Mouse (Mus musculus) CH12.LX (cell line): Measurements from ENCODE around the gene Scarb1. TPM values are rescaled to one million over a fixed set of nuclear protein-coding genes. Genes with fewer than 3 reads are reported as not detected.

Experiments used
- DNase-seq: peaks from one replicate; pipeline ENCODE4 v3.0.0-alpha.2; 2013; ENCODE audit errors: extremely low read depth
- H3K27ac ChIP-seq: 2 replicates; pipeline ENCODE4 v1.5.1; 2012; ENCODE audit warnings: low read depth, mild to moderate bottlenecking, control low read depth, moderate library complexity; ENCODE audit not compliant: insufficient read depth
- H3K27me3 ChIP-seq: replicated peaks from 2 replicates; pipeline ENCODE3; 2012; ENCODE audit warnings: inconsistent platforms
- H3K36me3 ChIP-seq, 2 experiments: replicated peaks in 1 of 2; 2 replicates each; pipeline versions ENCODE3 to v1.6.1; 2012; ENCODE audit warnings: inconsistent platforms in 1 of 2, low read length in 1 of 2, mild to moderate bottlenecking in 1 of 2, mixed read lengths in 1 of 2, moderate library complexity in 1 of 2; ENCODE audit not compliant: control insufficient read depth in 1 of 2, insufficient read depth in 1 of 2
- H3K4me1 ChIP-seq, 2 experiments: 2 replicates each; pipeline ENCODE4 v1.6.1; 2012; ENCODE audit warnings: inconsistent platforms in 1 of 2, moderate library complexity in 1 of 2; ENCODE audit not compliant: insufficient read depth in 2 of 2, control insufficient read depth in 1 of 2
- H3K4me2 ChIP-seq: 2 replicates; pipeline ENCODE4 v1.6.1; 2012; ENCODE audit warnings: low read depth, mild to moderate bottlenecking, control low read depth; ENCODE audit not compliant: poor library complexity, insufficient read depth, severe bottlenecking
- H3K4me3 ChIP-seq, 3 experiments: fragments of 150-350 bp in 1 of 3; sonication (generic) in 1 of 3; replicated peaks in 1 of 3; 2 replicates each; pipeline versions ENCODE3 to v1.5.1; 2011 to 2012; ENCODE audit warnings: low read depth in 2 of 3, low read length in 2 of 3, mild to moderate bottlenecking in 2 of 3, moderate library complexity in 2 of 3, control low read depth in 1 of 3, improper control_type of control experiment in 1 of 3, inconsistent platforms in 1 of 3, mixed read lengths in 1 of 3; ENCODE audit not compliant: poor library complexity in 1 of 3
- H3K79me2 ChIP-seq: replicated peaks from 2 replicates; pipeline ENCODE4 v1.6.1; 2012; ENCODE audit warnings: mild to moderate bottlenecking, moderate library complexity; ENCODE audit not compliant: control insufficient read depth, poor library complexity, insufficient read depth, severe bottlenecking; ENCODE audit errors: extremely low read depth
- H3K9ac ChIP-seq: 2 replicates; pipeline ENCODE4 v1.6.1; 2012; ENCODE audit warnings: low read depth, mild to moderate bottlenecking, control low read depth, moderate library complexity; ENCODE audit not compliant: insufficient read depth
- H3K9me3 ChIP-seq: replicated peaks from 2 replicates; pipeline ENCODE3; 2012; ENCODE audit warnings: low read length, inconsistent platforms, mixed read lengths
- CHD1 ChIP-seq: IDR thresholded peaks from 2 replicates; pipeline ENCODE4 v1.6.1; 2012; ENCODE audit warnings: low read depth, low read length, improper control_type of control experiment, inconsistent platforms
- CHD2 ChIP-seq: IDR thresholded peaks from 2 replicates; pipeline ENCODE4 v1.6.1; 2011; ENCODE audit warnings: low read length, improper control_type of control experiment
- ELF1 ChIP-seq: IDR thresholded peaks from 2 replicates; pipeline ENCODE4 v1.6.1; 2014; ENCODE audit warnings: low read depth, mild to moderate bottlenecking, inconsistent platforms, low read length, improper control_type of control experiment
- JUND ChIP-seq: conservative IDR thresholded peaks from 2 replicates; pipeline ENCODE4 v1.6.1; 2011; ENCODE audit warnings: low read depth, low read length, improper control_type of control experiment
- KAT2A ChIP-seq: IDR thresholded peaks from 2 replicates; pipeline ENCODE4 v1.6.1; 2012; ENCODE audit warnings: low read length, improper control_type of control experiment, inconsistent platforms; ENCODE audit not compliant: insufficient replicate concordance
- MAFK ChIP-seq: IDR thresholded peaks from 2 replicates; pipeline ENCODE4 v1.6.1; 2011; ENCODE audit warnings: low read length, improper control_type of control experiment; ENCODE audit not compliant: insufficient replicate concordance
- MAX ChIP-seq: IDR thresholded peaks from 2 replicates; pipeline ENCODE4 v1.6.1; 2011; ENCODE audit warnings: low read length, improper control_type of control experiment
- MXI1 ChIP-seq: IDR thresholded peaks from 2 replicates; pipeline ENCODE4 v1.6.1; 2011; ENCODE audit warnings: mild to moderate bottlenecking, low read depth, low read length, improper control_type of control experiment
- MYC ChIP-seq: IDR thresholded peaks from 2 replicates; pipeline ENCODE4 v1.6.1; 2011; ENCODE audit warnings: low read depth, mild to moderate bottlenecking, improper control_type of control experiment, low read length
- NRF1 ChIP-seq: IDR thresholded peaks from 2 replicates; pipeline ENCODE4 v1.6.1; 2014; ENCODE audit warnings: low read depth, mild to moderate bottlenecking, inconsistent platforms, low read length, improper control_type of control experiment, moderate library complexity
- PAX5 ChIP-seq: IDR thresholded peaks from 2 replicates; pipeline ENCODE4 v1.6.1; 2012; ENCODE audit warnings: low read length, inconsistent platforms, mixed read lengths
- POLR2AphosphoS2 ChIP-seq: IDR thresholded peaks from 2 replicates; pipeline ENCODE4 v1.6.1; 2011; ENCODE audit warnings: low read depth, low read length, improper control_type of control experiment
- RCOR1 ChIP-seq: conservative IDR thresholded peaks from 2 replicates; pipeline ENCODE4 v1.6.1; 2012; ENCODE audit warnings: low read depth, mild to moderate bottlenecking, inconsistent platforms, low read length, improper control_type of control experiment
- SIN3A ChIP-seq: IDR thresholded peaks from 2 replicates; pipeline ENCODE4 v1.6.1; 2012; ENCODE audit warnings: low read length, improper control_type of control experiment, inconsistent platforms
- SMC3 ChIP-seq: IDR thresholded peaks from 2 replicates; pipeline ENCODE4 v1.6.1; 2011; ENCODE audit warnings: low read depth, low read length, improper control_type of control experiment
- UBTF ChIP-seq: IDR thresholded peaks from 2 replicates; pipeline ENCODE4 v1.6.1; 2012; ENCODE audit warnings: low read depth, mild to moderate bottlenecking, inconsistent platforms, low read length, improper control_type of control experiment, moderate library complexity
- USF1 ChIP-seq: IDR thresholded peaks from 2 replicates; pipeline ENCODE4 v1.6.1; 2014; ENCODE audit warnings: low read depth, mild to moderate bottlenecking, inconsistent platforms, low read length, improper control_type of control experiment
- ZMIZ1 ChIP-seq: IDR thresholded peaks from 2 replicates; pipeline ENCODE4 v1.6.1; 2012; ENCODE audit warnings: low read depth, mild to moderate bottlenecking, inconsistent platforms, low read length, improper control_type of control experiment
- ZNF384 ChIP-seq: IDR thresholded peaks from 2 replicates; pipeline ENCODE4 v1.6.1; 2012; ENCODE audit warnings: low read depth, low read length, improper control_type of control experiment, inconsistent platforms
- dilution Hi-C: fragments of 300-500 bp; cut with MboI; formaldehyde crosslinking; loops from 2 replicates; pipeline ENCODE4 v1.14.3; 2020; ENCODE audit warnings: low sequenced_read_pairs; ENCODE audit not compliant: extremely low pct_unique_long_range_greater_than_20kb, extremely low pct_ligation_motif_present
- in situ Hi-C: fragments of 300-500 bp; cut with MboI; formaldehyde crosslinking; loops from 3 replicates; pipeline ENCODE4 v1.14.3; 2019; ENCODE audit warnings: low sequenced_read_pairs, low pct_ligation_motif_present, low pct_unique_long_range_greater_than_20kb, mixed read lengths
- polyA plus RNA-seq: library from polyadenylated mRNA; unstranded; fragments of >175 nt; gene quantifications from 2 replicates; pipeline ENCODE4 v1.2.1, GENCODE M21; 2012; ENCODE audit warnings: low read depth; ENCODE audit not compliant: insufficient read length
- total RNA-seq, 2 experiments: library from RNA; depleted of rRNA; stranded (reverse); fragments of 300-350 nt in 1 of 2; fragments of >200 nt in 1 of 2; gene quantifications; 2 replicates each; pipeline ENCODE4 v1.2.3; 2012 to 2014

The Scarb1 gene
- total and polyA plus RNA-seq, 3 experiments: 11.6 to 24.7 (median 20.0) TPM

- no peak for DNase-seq
- H3K27me3 ChIP-seq: no peaks in the 10 kb centered on the region
- H3K79me2 ChIP-seq: no peaks in the 10 kb centered on the region
- no peaks in the 10 kb centered on the region for H3K9me3 ChIP-seq
- H3K4me1 ChIP-seq: peaks cover 0 to 24% of the 10 kb centered on the region in 2 experiments; a peak in 1 of 4 replicates
- no peak overlapping the region for H3K4me3 ChIP-seq
- dilution Hi-C loops: no loop called here
- no peak overlapping the region for H3K9ac ChIP-seq
- H3K4me2 ChIP-seq: no peak overlapping the region
- in situ Hi-C loops: no loop called here
- no peak overlapping the region for H3K27ac ChIP-seq
- H3K36me3 ChIP-seq: peaks cover 0 to 48% of the 10 kb centered on the region in 2 experiments
- TF ChIP-seq PAX5 (no peak), USF1 (no peak), KAT2A (no peak), MAFK (no peak), UBTF (no peak), ZMIZ1 (no peak), ELF1 (no peak), SIN3A (no peak), MYC (no peak)
- TF ChIP-seq, all 38 proteins: peak for 0
These were observed 7.9 kb downstream of the Scarb1 start for GRCm38 (mm10) chr5:125333009-125333408.

DNA sequence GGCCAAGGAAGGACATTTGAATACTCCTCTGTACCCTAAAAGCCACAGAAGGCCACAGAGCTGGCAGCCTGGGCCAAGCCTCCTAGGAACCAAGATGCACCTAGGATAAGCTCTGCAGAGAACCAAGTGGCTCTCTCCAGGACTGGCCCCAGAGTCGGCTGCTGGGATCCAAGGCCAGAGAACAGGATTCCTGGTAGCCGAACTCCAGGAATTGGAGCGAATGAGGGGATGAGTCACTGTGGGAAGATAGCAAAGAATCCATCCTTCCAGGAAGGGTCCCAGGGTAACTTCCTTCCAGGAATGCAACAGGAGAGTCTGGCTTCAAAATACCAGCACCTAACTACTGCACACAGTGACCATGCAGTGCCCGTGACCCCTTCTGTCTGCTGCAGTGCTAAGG, 8.6 kb downstream of the Scarb1 start:
- H3K27me3 ChIP-seq: no peaks in the 10 kb centered on the region
- no peak for DNase-seq
- H3K4me2 ChIP-seq: no peak overlapping the region
- peaks cover 0 to 21% of the 10 kb centered on the region in 2 experiments; a peak in 1 of 4 replicates for H3K4me1 ChIP-seq
- H3K79me2 ChIP-seq: no peaks in the 10 kb centered on the region
- no peak overlapping the region for H3K4me3 ChIP-seq
- dilution Hi-C loops (no loop called here), in situ Hi-C loops (no loop called here)
- no peaks in the 10 kb centered on the region for H3K9me3 ChIP-seq
- no peak overlapping the region for H3K27ac ChIP-seq
- H3K36me3 ChIP-seq: peaks cover 0 to 49% of the 10 kb centered on the region in 2 experiments
- TF ChIP-seq USF1 (no peak), ZNF384 (no peak)
- H3K9ac ChIP-seq: no peak overlapping the region

GRCm38 (mm10) chr5:125331811-125332210, 9.1 kb downstream of the Scarb1 start:
- H3K4me1 ChIP-seq: peaks cover 0 to 18% of the 10 kb centered on the region in 2 experiments; a peak in 1 of 4 replicates
- no peaks in the 10 kb centered on the region for H3K79me2 ChIP-seq
- DNase-seq: no peak
- no peak overlapping the region for H3K4me2 ChIP-seq
- no peak overlapping the region for H3K27ac ChIP-seq
- in situ Hi-C loops: no loop called here
- no peak overlapping the region for H3K9ac ChIP-seq
- H3K27me3 ChIP-seq: no peaks in the 10 kb centered on the region
- peaks cover 0 to 44% of the 10 kb centered on the region in 2 experiments for H3K36me3 ChIP-seq
- no peak overlapping the region for H3K4me3 ChIP-seq
- dilution Hi-C loops: no loop called here
- H3K9me3 ChIP-seq: no peaks in the 10 kb centered on the region
- no peak for TF ChIP-seq MAFK
- TF ChIP-seq CHD2: no peak
- TF ChIP-seq CHD1: no peak
- no peak for TF ChIP-seq MXI1
- TF ChIP-seq SMC3: no peak
- no peak for TF ChIP-seq MAX
- TF ChIP-seq POLR2AphosphoS2: no peak
- TF ChIP-seq RCOR1: no peak
- no peak for TF ChIP-seq KAT2A
- no peak for TF ChIP-seq JUND
- no peak for TF ChIP-seq NRF1
